Mouse (Mus musculus): ENCODE data around the gene Ifi209.
"Not testable (repeated sequence)": the region's sequence is repeated elsewhere in the genome, so short reads cannot be mapped to it uniquely, and the experiment has no call there.

The Ifi209 gene

DNA sequence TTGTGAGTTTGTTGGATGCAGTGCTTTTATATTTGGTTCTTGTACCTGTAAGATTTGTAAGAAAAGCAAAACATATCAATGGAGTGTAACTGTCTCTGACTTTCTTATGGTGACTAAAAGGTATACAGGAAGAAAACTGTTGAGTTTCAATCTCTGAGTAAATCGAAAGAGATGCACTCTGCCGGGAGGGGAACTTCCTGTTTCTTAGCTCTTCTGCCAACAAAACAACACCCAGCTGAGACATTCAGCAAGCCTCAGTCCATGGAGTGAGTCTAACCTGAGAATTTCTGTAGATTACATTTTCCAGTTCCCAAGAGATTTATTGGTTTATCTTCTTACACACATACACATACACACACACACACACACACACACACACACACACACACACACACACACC, at the start of gene Ifi209:
Gene Ifi209, plus strand, starts transcription at position 296 of the 400 bp plus-strand sequence.
- not testable (repeated sequence) for DNase-seq

DNA sequence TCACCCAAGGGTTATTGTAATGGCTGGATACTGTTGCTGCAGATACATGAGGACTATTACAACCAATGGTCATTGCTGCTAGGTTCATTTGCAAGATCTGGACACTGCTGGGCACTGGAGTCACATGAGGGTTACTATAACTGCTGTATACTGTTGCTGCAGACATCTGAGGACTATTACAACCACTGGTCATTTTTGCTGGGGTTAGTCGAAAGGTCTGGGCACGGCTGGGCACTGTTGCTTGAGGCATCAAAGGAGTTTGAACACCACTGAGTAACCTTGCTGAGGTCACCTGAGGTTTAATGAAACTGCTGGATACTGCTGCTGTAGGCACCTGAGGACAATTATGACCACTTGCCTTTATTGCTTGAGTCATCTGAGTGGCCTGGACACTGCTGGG, 41.0 kb upstream of the Ifi209 start:
- not testable (repeated sequence) for DNase-seq

DNA sequence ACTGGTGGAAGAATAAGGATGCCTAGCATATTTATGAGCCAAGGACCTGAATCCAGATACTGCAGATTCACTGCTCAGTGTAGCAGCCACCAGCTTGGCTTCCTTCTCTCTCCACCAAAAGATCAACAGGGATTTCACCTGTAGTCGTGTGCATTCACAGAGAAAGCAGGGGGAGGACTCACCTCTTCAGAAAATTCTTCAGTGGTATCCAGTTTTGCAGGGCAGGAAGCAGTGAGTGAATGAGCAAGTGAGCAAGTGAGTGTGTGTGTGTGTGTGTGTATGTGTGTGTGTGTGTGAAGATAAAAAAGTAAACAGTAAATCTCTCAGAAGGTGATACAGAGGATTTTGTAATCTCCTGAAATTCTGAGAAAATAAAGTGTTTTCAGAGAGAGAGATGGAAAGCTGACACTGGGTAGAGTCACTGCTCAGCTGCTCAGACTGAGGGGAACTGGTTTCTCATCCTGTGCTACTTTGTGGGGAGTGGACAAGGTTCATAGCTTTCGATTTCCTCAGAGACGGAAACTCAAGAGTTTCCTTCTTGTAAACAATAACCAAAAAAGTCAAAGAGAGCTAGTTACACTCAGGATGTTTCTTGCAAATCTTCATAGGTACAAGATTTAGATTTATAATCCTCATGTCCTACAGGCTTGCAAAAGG, 31.8 kb upstream of the Ifi209 start, which contains the start of gene Ifi213:
Gene Ifi213, minus strand, starts transcription at position 437 of the 657 bp plus-strand sequence.
- DNase-seq, result not testable (repeated sequence)

DNA sequence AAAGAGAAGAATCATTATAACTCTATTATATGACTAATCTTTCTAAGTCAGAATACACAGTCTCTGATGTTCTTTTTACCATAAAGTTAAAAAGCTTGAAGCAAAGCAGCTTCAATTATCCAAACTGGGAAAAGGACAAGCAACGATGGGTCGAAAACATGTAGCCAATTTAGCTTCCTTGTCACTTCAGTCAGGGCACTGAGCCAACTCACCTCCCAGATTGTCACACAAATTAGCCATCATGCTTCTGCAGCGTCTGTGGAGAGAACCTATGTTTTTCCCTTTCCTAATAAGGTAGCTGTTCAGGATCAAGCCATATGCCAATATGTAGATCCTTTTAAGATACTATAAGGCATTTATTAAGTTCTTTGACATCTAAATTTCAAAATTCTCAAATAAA, 20.4 kb upstream of the Ifi209 start:
- DNase-seq, result not testable (repeated sequence)

DNA sequence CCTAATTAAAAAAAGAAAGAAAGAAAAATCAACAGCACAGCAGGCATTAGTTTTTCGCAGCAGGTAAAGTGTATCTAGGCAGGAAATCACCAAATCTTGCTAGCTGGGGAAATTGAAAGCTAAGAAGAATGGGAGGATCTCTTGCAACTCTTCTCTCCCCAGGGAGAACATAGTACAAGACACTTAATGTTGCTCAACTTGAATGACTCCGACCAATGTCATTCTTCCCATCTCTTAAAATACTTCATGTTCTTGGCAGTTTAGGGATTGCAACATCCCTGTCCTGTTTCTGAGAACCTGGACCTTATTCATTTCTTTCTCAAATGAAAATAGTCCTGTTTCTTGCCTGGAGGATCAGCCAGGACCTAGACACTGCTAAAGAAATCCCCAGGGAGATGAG, 8.5 kb upstream of the Ifi209 start:
- not testable (repeated sequence) for DNase-seq

DNA sequence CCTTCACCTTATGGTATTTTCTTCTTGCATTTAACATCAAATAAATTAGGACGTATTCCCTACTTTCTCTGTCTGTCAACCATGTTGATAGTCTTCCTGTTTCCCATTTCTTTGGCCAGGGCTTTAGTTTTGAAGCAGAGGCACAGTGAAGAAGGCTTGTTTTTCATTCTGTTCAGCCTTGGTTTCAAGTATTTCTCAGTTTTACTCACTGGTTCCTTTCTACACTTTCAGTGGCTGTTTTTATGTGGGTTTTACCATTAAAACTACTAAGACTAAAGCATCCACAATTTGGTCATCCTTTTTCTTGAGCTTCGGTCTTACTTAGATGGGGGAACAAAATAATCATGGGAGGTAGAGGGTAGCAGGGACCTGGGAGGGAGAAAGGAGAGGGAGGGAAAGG, 6.7 kb upstream of the Ifi209 start:
- no peak for DNase-seq

DNA sequence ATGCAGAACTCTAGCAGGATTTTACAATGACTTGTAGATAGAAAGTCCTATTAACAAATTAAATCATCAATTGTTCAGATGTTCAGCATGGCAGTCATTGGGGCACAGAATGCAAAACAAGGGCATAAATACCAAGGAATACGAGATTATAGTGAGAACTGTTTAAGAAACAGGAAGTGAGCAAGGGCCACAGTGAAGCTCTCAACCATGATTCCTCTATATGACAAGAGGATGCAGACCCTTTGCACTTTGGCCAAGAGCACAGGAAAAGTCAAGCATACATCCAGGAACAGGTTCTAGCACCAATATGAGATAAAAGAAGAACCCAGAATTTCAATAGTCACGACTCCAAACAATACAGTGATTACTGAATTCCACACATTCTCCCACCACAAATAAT, 4.0 kb upstream of the Ifi209 start:
- no peak for DNase-seq

DNA sequence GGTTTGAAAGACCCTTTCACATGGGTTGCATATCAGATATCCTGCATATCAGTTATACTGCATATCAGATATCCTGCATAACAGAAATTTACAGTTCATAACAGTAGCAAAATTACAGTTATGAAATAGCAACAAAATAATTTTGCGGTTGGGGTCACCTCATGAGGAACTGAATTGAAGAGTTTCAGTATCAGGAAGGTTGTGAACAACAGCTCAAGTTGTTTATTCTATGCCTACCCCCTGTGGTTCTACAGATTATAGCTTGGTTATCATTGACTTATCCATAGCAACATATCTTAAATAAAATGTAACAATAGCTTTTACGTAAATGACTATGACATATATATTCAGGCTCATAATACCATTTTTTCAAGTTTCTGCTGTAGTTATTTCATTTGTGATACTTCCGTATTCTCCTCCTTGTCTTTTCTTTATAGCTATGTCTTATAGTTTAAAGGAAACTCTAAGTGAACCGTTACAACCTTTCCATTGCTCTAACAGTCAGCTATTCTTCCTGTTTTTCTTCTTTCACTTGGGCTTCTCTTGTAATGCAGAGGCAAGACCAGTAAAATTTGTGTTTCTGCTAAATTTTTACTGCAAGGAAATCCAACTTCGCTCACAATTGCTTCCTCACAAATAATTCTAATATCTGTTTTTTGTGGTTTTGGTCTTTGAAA, 3.4 kb downstream of the Ifi209 start:
- no peak for DNase-seq

DNA sequence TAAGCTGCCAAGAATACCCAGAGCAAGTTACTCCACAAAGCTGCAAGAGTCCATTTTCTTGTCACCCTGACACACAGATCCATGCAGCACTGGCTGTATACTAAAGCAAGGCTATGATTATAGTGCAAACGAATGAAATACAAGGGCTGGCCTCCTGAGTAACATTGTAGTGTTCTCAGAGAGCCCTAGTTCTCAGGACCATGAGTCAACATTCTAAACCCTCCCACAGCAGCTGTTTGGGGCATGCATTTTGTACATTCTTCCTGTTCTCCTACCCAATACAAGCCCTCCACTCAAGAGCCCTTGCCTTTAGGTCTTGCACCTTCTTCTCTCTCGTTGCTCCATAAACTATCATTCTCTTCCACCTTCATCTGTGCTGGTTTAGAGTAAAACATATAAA, 14.7 kb downstream of the Ifi209 start:
- DNase-seq, result no peak

DNA sequence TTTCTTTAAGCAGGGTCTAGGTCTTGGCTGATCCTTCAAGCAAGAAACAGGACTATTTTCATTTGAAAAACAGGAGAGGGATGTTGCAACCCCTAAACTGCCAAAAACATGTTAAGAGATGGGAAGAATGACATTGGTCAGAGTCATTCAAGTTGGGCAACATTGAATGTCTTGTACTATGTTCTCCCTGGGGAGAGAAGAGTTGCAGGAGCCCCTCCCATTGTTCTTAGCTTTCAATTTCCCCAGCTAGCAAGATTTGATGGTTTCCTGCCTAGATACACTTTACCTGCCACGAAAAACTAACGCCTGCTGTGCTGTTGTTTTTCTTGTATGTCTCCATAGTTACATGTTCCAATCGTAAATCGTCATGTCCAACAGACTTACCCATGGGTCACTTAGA, 27.3 kb downstream of the Ifi209 start:
- DNase-seq, result no peak

DNA sequence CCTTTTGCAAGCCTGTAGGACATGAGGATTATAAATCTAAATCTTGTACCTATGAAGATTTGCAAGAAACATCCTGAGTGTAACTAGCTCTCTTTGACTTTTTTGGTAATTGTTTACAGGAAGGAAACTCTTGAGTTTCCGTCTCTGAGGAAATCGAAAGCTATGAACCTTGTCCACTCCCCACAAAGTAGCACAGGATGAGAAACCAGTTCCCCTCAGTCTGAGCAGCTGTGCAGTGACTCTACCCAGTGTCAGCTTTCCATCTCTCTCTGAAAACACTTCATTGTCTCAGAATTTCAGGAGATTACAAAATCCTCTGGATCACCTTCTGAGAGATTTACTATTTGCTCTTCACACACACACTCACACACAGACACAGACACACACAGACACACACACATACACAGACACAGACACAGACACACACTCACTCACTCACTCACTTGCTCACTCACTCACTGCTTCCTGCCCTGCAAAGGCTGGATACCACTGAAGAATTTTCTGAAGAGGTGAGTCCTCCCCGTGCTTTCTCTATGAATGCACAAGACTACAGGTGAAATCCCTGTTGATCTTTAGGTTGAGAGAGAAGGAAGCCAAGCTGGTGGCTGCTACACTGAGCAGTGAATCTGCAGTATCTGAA, 42.9 kb downstream of the Ifi209 start, which contains the start of gene Ifi208:
Gene Ifi208, plus strand, starts transcription at position 218 of the 640 bp plus-strand sequence.
- DNase-seq, result not testable (repeated sequence)

DNA sequence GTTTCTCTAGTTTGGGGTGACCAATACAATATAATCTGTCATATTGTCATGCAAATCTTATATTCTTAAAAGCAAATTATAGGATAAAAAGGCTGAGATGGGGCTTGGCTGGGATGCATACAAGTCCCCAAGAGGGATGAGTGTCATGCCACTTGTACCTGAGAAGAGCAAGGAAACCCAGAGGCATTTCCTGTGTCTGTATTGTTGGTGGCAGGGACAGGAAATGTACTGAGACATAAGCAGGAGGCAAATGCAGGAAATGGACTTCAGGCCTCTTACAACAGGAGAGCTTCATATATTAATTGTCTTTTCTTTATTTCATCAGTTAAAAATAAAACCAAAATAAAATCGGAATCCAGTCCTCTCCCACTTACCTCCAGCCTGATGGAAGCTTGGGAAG, 47.9 kb downstream of the Ifi209 start:
- not testable (repeated sequence) for DNase-seq

DNA sequence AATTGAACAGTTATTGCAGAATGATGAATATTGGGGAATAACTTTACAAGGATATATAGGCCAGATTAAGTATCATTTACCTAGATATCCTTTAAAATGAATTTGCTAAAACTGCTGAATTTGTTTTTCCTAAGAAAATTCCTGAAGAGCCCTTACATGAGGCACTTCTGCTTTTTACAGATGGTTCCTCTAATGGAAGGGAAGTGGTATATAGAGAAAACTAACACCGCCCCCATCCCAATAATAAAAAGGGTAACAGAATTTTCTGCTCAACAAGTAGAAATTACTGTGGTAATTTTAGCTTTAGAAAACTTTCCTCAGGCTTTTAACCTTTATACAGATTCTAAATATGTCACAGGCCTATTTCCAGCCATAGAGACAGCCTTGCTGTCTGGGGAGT, 63.6 kb downstream of the Ifi209 start:
- DNase-seq, result no peak

Measured in right cerebral cortex, postnatal 4 days (tissue).